Mouse (Mus musculus) heart, embryonic 15.5 days (tissue): ENCODE measurements around the gene Gm8082. TPM values are rescaled to one million over a fixed set of nuclear protein-coding genes. Genes with fewer than 3 reads are reported as not detected.
"Not testable (repeated sequence)": the region's sequence is repeated elsewhere in the genome, so short reads cannot be mapped to it uniquely, and the experiment has no call there.

ENCODE experiments used
- ATAC-seq: fragments of 200-750 bp; cut with Nextera tagmentation; replicated peaks from 2 replicates; pipeline ENCODE4 v1.8.0; 2017; ENCODE audit warnings: low read depth, moderate TSS enrichment; ENCODE audit not compliant: insufficient number of reproducible peaks, insufficient read depth, low FRiP score
- H3K27ac ChIP-seq: fragments of 300-500 bp; sonication (generic); 2 replicates; pipeline ENCODE4 v1.5.1; 2015; ENCODE audit warnings: mild to moderate bottlenecking, inconsistent platforms
- H3K27me3 ChIP-seq: fragments of 300-500 bp; sonication (generic); 2 replicates; pipeline ENCODE4 v1.6.1; 2015; ENCODE audit warnings: inconsistent platforms
- H3K36me3 ChIP-seq: fragments of 300-500 bp; sonication (generic); 2 replicates; pipeline ENCODE4 v1.6.1; 2015; ENCODE audit warnings: mild to moderate bottlenecking, inconsistent platforms
- H3K4me1 ChIP-seq: fragments of 300-500 bp; sonication (generic); replicated peaks from 2 replicates; pipeline ENCODE4 v1.6.1; 2015; ENCODE audit warnings: inconsistent platforms
- H3K4me2 ChIP-seq: fragments of 300-500 bp; sonication (generic); 2 replicates; pipeline ENCODE4 v1.6.1; 2015; ENCODE audit warnings: inconsistent platforms, mild to moderate bottlenecking, moderate library complexity
- H3K4me3 ChIP-seq: fragments of 300-500 bp; sonication (generic); 2 replicates; pipeline ENCODE4 v1.5.1; 2015; ENCODE audit warnings: mild to moderate bottlenecking, inconsistent platforms
- H3K9ac ChIP-seq: fragments of 300-500 bp; sonication (generic); 2 replicates; pipeline ENCODE4 v1.6.1; 2015; ENCODE audit warnings: mild to moderate bottlenecking, inconsistent platforms
- H3K9me3 ChIP-seq: fragments of 300-500 bp; sonication (generic); replicated peaks from 2 replicates; pipeline ENCODE4 v1.6.1; 2016; ENCODE audit warnings: inconsistent platforms
- WGBS: fragments of 180-500 bp; shearing (Covaris S2); methylation state at CpG from one replicate; pipeline ENCODE4 v1.1.7; 2015; ENCODE audit warnings: mixed read lengths; 5-methylcytosine and 5-hydroxymethylcytosine counted together
- polyA plus RNA-seq: library from polyadenylated mRNA; unstranded; fragments of >200 nt; fragmentation: Nextera tagmentation; extraction: Ambion mirVana; gene quantifications from 2 replicates; pipeline ENCODE4 v1.2.1, GENCODE M21; 2015

Gm8082 gene
- not detected in 2 replicates for polyA plus RNA-seq

GRCm38 (mm10) chr14:42993524-42993923 lies at the start of gene Gm8082:
Gene Gm8082, minus strand, starts transcription at chr14:42993624.
- not testable (repeated sequence) for H3K4me2 ChIP-seq, H3K9me3 ChIP-seq, H3K4me1 ChIP-seq, H3K36me3 ChIP-seq, H3K27me3 ChIP-seq, H3K27ac ChIP-seq, ATAC-seq, H3K9ac ChIP-seq, H3K4me3 ChIP-seq
- no CpG with 5 or more reads among the region's 1 CpGs for WGBS

- not testable (repeated sequence) for H3K4me3 ChIP-seq, H3K4me2 ChIP-seq, H3K4me1 ChIP-seq, H3K27me3 ChIP-seq, H3K36me3 ChIP-seq, ATAC-seq, H3K27ac ChIP-seq, H3K9ac ChIP-seq, H3K9me3 ChIP-seq
Observed at GRCm38 (mm10) chr14:43015528-43015927, 22.1 kb upstream of the Gm8082 start, which contains the start of gene Gm10376. Gene Gm10376, minus strand, starts transcription at chr14:43015628.

Other genes starting within 250 kb of the Gm8082 start
- gene Gm3015, start 224.8 kb downstream of the Gm8082 start, polyA plus RNA-seq = not detected in 2 replicates
- not detected in 2 replicates for gene Gm10377, start 195.6 kb downstream of the Gm8082 start, polyA plus RNA-seq
- not detected in 2 replicates for gene Gm21977, start 140.1 kb downstream of the Gm8082 start, polyA plus RNA-seq
- gene Gm10376, start 22.0 kb upstream of the Gm8082 start, polyA plus RNA-seq = not detected in 2 replicates
- gene Gm8094, start 83.0 kb upstream of the Gm8082 start, polyA plus RNA-seq = not detected in 2 replicates
- gene Gm8104, start 107.0 kb upstream of the Gm8082 start, polyA plus RNA-seq = 0.14 and 0.25 TPM in 2 replicates
- not detected in 2 replicates for gene Gm7233, start 186.2 kb upstream of the Gm8082 start, polyA plus RNA-seq
- gene Gm8122, start 241.7 kb upstream of the Gm8082 start, polyA plus RNA-seq = not detected in 2 replicates